Mouse (Mus musculus) limb, embryonic 11.5 days (tissue): Measurements from ENCODE around the gene Pnpla6. TPM values are rescaled to one million over a fixed set of nuclear protein-coding genes. Genes with fewer than 3 reads are reported as not detected.
A peak's percentile ranks its signal among the peaks of the same experiment; 100 is the strongest.

Experiments used
- ATAC-seq: fragments of 200-750 bp; cut with Nextera tagmentation; 2 replicates; pipeline ENCODE4 v1.8.0; 2017; ENCODE audit warnings: low read depth; ENCODE audit not compliant: insufficient number of reproducible peaks, low FRiP score, low TSS enrichment
- DNase-seq: peaks from one replicate; pipeline ENCODE4 v3.0.0-alpha.2; 2015; ENCODE audit warnings: low spot score
- H3K27ac ChIP-seq: fragments of 300-500 bp; sonication (generic); replicated peaks from 2 replicates; pipeline ENCODE4 v1.5.1; 2014; ENCODE audit warnings: low read depth, mild to moderate bottlenecking, low read length
- H3K27me3 ChIP-seq: fragments of 300-500 bp; sonication (generic); 2 replicates; pipeline ENCODE4 v1.6.1; 2014; ENCODE audit warnings: mild to moderate bottlenecking, low read length, mixed read lengths; ENCODE audit not compliant: control insufficient read depth, insufficient read depth
- H3K36me3 ChIP-seq: fragments of 300-500 bp; sonication (generic); 2 replicates; pipeline ENCODE4 v1.6.1; 2014; ENCODE audit warnings: mild to moderate bottlenecking, low read length, moderate library complexity, mixed read lengths; ENCODE audit not compliant: control insufficient read depth, insufficient read depth
- H3K4me1 ChIP-seq: fragments of 300-500 bp; sonication (generic); 2 replicates; pipeline ENCODE4 v1.6.1; 2014; ENCODE audit warnings: low read length, mixed read lengths; ENCODE audit not compliant: control insufficient read depth, insufficient read depth
- H3K4me2 ChIP-seq: fragments of 300-500 bp; sonication (generic); 2 replicates; pipeline ENCODE4 v1.6.1; 2014; ENCODE audit warnings: low read depth, mild to moderate bottlenecking, moderate library complexity; ENCODE audit not compliant: severe bottlenecking
- H3K4me3 ChIP-seq: fragments of 300-500 bp; sonication (generic); 2 replicates; pipeline ENCODE4 v1.5.1; 2014; ENCODE audit warnings: low read depth, low read length
- H3K9ac ChIP-seq: fragments of 300-500 bp; sonication (generic); 2 replicates; pipeline ENCODE4 v1.6.1; 2014; ENCODE audit warnings: mild to moderate bottlenecking, low read length
- H3K9me3 ChIP-seq: fragments of 300-500 bp; sonication (generic); 2 replicates; pipeline ENCODE4 v1.6.1; 2016; ENCODE audit warnings: low read length; ENCODE audit not compliant: control insufficient read depth
- WGBS: fragments of 180-500 bp; shearing (Covaris S2); extraction: QIAGEN DNeasy Blood & Tissue Kit; methylation state at CpG from one replicate; pipeline ENCODE4 v1.1.7; 2014; 5-methylcytosine and 5-hydroxymethylcytosine counted together
- polyA plus RNA-seq: library from polyadenylated mRNA; unstranded; fragments of >200 nt; fragmentation: Nextera tagmentation; extraction: Ambion mirVana; gene quantifications from 2 replicates; pipeline ENCODE4 v1.2.1, GENCODE M21; 2014

Pnpla6 gene
- polyA plus RNA-seq, 1 experiment from 2014 or later, result 15.7 TPM

DNA sequence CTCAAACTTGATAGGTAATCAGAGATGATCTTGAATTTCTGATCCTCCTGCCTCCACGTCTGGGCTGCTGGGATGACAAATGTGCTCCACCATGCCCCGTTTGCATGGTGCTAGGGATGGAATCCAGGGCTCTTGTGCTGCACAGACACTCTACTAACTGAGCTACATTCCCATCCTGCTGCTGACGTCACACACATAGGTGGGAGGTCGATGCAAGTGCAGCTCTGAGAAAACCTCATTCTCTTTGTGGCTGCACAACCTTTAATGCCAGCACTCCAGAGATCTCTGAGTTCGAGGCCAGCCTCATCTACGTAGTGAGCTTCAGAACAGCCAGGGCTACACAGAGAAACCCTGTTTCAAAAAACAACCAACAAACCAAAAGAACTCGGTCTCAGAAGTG is 24.0 kb downstream of the Pnpla6 start:
- 85% methylated on average over 7 of the region's 7 CpGs for WGBS
- Histone ChIP-seq H3K4me2 (no peak overlapping the region), H3K4me3 (no peak overlapping the region), H3K9me3 (no peaks in the 10 kb centered on the region), H3K27ac (no peak overlapping the region), H3K36me3 (peaks cover 5% of the 10 kb centered on the region; the same call in 1 of the 2 replicates), H3K27me3 (no peaks in the 10 kb centered on the region), H3K9ac (no peak overlapping the region), H3K4me1 (no peaks in the 10 kb centered on the region)
- no peak for ATAC-seq
- no peak for DNase-seq

DNA sequence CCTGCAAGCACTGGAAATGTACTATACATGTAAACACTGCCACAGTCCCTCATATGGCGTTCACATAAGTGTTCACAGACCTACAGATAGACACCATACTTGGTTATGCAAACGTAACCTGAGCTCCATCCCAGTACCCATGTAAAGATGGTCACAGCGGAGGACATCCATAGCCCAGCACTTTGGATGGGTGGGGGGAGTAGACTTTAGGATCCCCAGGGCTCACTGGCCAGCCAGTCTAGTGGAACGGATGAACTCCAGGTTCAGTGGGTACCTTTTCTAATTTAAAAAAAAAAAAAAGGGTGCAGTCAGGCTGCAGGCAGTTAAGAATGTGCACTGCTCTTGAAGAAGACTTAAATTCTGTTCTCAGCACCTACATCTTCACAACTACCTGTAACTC is 24.9 kb downstream of the Pnpla6 start:
- Histone ChIP-seq H3K4me1 (no peaks in the 10 kb centered on the region), H3K9me3 (no peaks in the 10 kb centered on the region), H3K27me3 (no peaks in the 10 kb centered on the region), H3K4me3 (no peak overlapping the region), H3K4me2 (no peak overlapping the region), H3K36me3 (peaks cover 7% of the 10 kb centered on the region; the same call in 1 of the 2 replicates), H3K27ac (no peak overlapping the region), H3K9ac (no peak overlapping the region)
- ATAC-seq (no peak), DNase-seq (no peak)
- WGBS, result 91% methylated on average over 4 of the region's 4 CpGs

DNA sequence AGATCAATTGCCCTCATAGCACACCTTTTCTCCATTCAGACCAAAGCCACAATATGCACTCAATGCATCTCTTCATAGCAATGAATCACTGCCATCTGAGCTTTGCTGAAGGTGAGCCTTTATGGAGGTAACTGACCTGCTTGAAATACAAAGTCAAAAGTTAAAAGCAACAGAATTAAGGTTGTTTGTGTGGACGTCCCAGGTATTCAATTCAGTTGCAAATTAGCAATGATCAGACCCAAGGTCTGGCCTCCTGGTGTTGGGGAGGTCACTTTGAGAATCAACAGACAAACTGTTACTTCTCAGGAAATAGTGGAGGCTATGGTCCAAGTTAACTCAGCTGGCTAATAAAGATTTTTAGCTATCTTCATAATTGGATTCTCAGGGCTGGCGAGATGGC is 31.3 kb downstream of the Pnpla6 start:
- Histone ChIP-seq H3K4me3 (no peak overlapping the region), H3K36me3 (peaks cover 2% of the 10 kb centered on the region; the same call in 1 of the 2 replicates), H3K9me3 (no peaks in the 10 kb centered on the region), H3K4me2 (no peak overlapping the region), H3K4me1 (no peaks in the 10 kb centered on the region), H3K27ac (no peak overlapping the region), H3K9ac (no peak overlapping the region), H3K27me3 (no peaks in the 10 kb centered on the region)
- 87% methylated on average over 2 of the region's 2 CpGs for WGBS
- no peak for DNase-seq
- ATAC-seq, result no peak

DNA sequence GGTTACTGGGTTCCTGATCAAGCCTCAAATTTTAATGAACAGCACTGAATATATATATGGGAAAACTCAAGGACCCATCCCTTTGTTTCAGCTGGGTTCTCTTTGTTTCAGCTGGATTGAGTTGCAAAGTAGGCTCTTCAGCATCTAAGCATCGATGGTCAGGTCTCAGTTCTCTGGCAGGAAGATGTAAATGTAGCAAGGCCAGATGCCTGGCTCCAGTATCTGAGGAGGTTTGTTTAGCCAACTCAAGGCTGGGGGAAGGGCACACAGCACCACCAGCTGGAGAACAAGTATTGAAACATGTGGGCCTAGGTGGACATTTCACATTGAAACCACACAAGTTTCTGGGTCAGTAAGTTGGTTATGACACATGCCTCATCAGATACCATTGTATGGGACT is 37.1 kb downstream of the Pnpla6 start:
- 87% methylated on average over 1 of the region's 1 CpGs for WGBS
- no peak overlapping the region for H3K4me2 ChIP-seq
- no peaks in the 10 kb centered on the region for H3K9me3 ChIP-seq
- H3K4me1 ChIP-seq, result no peaks in the 10 kb centered on the region
- no peaks in the 10 kb centered on the region for H3K36me3 ChIP-seq
- no peak overlapping the region for H3K9ac ChIP-seq
- H3K4me3 ChIP-seq, result no peak overlapping the region
- H3K27ac ChIP-seq, result no peak overlapping the region
- ATAC-seq (no peak), DNase-seq (no peak)
- H3K27me3 ChIP-seq, result no peaks in the 10 kb centered on the region

DNA sequence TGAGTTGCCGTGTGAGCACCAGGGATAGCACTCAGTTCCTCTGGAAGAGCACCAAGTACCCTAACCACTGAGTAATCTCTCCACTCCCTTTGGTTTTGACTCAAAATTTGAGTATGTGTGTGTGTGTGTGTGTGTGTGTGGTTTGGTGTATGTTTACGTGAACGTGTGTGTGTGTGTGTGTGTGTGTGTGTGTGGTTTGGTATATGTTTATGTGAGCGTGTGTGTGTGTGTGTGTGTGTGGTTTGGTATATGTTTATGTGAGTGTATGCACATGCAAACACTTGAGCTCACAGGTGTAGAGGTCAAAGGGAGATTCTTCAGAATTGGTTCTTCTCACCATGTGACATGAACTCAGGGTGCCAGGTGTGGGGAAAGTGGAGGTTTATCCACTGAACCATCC is 40.9 kb downstream of the Pnpla6 start:
- Histone ChIP-seq H3K27ac (no peak overlapping the region), H3K9me3 (no peaks in the 10 kb centered on the region), H3K9ac (no peak overlapping the region), H3K27me3 (no peaks in the 10 kb centered on the region), H3K4me1 (no peaks in the 10 kb centered on the region), H3K36me3 (no peaks in the 10 kb centered on the region), H3K4me3 (no peak overlapping the region), H3K4me2 (no peak overlapping the region)
- no peak for DNase-seq
- WGBS, result 75% methylated on average over 4 of the region's 4 CpGs
- ATAC-seq, result peak; percentile 95

DNA sequence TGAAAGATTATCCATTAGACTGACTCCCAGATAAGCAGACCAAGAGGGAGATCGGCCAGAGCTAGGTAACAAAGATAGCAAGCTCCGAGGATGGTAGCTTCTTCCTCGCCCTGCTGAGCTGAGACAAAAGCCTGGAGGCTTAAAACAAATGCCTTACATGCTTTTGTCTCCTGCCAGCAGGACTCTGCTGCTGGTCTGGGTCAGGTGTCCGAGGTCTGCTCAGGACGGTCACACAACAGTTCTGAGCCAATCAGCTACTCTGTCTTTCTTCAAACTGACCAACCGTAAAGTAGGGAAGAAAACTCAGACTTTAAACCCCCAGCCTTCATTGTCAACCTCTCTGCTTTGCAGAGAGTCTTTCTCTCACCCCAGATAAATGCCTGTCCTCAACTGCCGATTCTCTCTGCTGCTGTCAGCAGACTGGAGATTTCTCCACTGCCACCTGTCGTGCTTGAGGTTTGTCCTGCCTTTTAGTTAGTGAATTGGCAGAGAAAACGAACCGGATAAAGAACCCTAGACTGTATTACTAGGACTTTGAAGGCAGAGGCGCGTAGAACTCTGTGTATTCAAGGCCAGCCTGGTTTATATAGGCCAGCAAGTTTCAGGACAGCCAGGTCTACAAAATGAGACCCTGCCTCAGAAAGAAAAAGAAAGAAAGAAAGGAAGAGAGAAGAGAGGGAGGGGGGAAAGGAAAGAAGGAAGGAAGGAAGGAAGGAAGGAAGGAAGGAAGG is 52.6 kb downstream of the Pnpla6 start, which contains the start of gene C330021F23Rik:
Gene C330021F23Rik, plus strand, starts transcription at position 350 of the 731 bp plus-strand sequence.
- Histone ChIP-seq H3K9me3 (no peaks in the 10 kb centered on the region), H3K27me3 (no peaks in the 10 kb centered on the region), H3K4me3 (0 out of 2 replicates have a peak within 1 kb of the TSS, but pooled peaks have one; percentile 14), H3K36me3 (no peaks in the 10 kb centered on the region), H3K4me1 (no peaks in the 10 kb centered on the region), H3K9ac (peak within 1 kb of the TSS; percentile 52; the same call in 1 of the 2 replicates), H3K27ac (no peak within 1 kb of the TSS), H3K4me2 (peak within 1 kb of the TSS; percentile 25; the same call in 1 of the 2 replicates)
- peak; percentile 75; the same call in 1 of the 2 replicates for ATAC-seq
- 4% methylated on average over 12 of the region's 12 CpGs for WGBS
- peak; percentile 26 for DNase-seq

DNA sequence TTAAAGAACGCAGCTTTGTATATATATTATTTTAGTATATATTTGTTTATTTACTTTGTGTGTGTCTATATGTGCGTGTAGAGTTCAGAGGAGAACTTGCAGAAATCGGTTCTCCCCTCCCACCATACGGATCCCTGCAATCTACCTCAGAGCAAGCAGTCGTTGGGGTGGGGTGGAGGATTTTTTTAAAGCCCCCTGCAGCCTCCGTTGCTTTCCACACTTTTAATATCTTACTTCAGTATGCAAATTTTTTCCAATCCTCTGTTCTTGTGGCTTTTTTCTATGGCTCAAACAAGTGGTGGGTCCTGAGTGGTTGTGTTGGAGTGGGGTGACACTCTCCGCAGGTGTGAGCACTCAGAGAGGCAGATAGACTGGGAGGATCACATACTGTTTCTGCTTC is 53.2 kb downstream of the Pnpla6 start:
- H3K9ac ChIP-seq, result no peak overlapping the region
- no peaks in the 10 kb centered on the region for H3K9me3 ChIP-seq
- H3K4me1 ChIP-seq, result no peaks in the 10 kb centered on the region
- ATAC-seq (no peak), DNase-seq (no peak)
- 0 out of 2 replicates have a peak overlapping the region, but pooled peaks have one; percentile 14 for H3K4me3 ChIP-seq
- H3K4me2 ChIP-seq, result peak overlapping the region; percentile 25; the same call in 1 of the 2 replicates
- 10% methylated on average over 7 of the region's 7 CpGs for WGBS
- H3K27me3 ChIP-seq, result no peaks in the 10 kb centered on the region
- H3K36me3 ChIP-seq, result no peaks in the 10 kb centered on the region
- no peak overlapping the region for H3K27ac ChIP-seq

DNA sequence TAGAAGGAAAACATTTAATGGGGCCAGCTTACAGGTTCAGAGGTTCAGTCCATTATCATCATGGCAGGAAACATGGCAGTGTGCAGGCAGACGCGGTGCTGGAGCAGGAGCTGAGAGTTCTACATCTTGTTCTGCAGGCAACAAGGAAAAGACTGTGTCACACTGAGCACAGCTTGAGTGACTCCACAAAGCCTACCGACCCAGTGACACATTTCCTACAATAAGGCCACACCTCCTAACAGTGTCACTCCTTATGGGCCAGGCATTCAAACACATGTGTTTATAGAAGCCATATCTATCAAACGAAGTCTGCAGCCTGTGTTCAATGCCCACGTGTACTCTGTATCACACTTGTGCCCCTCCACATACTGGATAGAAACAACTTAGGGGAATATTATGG is 54.6 kb downstream of the Pnpla6 start:
- no peak overlapping the region for H3K9ac ChIP-seq
- no peak overlapping the region for H3K4me2 ChIP-seq
- H3K9me3 ChIP-seq, result no peaks in the 10 kb centered on the region
- DNase-seq (no peak), ATAC-seq (no peak)
- no peak overlapping the region for H3K27ac ChIP-seq
- no peaks in the 10 kb centered on the region for H3K27me3 ChIP-seq
- 92% methylated on average over 5 of the region's 5 CpGs for WGBS
- H3K4me1 ChIP-seq, result no peaks in the 10 kb centered on the region
- no peak overlapping the region for H3K4me3 ChIP-seq
- no peaks in the 10 kb centered on the region for H3K36me3 ChIP-seq
